Mouse (Mus musculus): ENCODE data around the gene Vmn2r82.
"Not testable (repeated sequence)": the region's sequence is repeated elsewhere in the genome, so short reads cannot be mapped to it uniquely, and the experiment has no call there.

- TF ChIP-seq POLR2A, CTCF (IDR thresholded peaks at IDR 0.05; ENCODE audit: insufficient read depth, low read depth, low read length): not testable (repeated sequence)
Measured at GRCm38 (mm10) chr10:79399946-79400700, 43.8 kb downstream of the Vmn2r82 start.
